Mouse (Mus musculus) retina, postnatal 7 days (tissue): ENCODE results near the gene Atp12a.

Experiments used
- DNase-seq: peaks from one replicate; pipeline ENCODE4 v3.0.0-alpha.2; 2012; ENCODE audit warnings: low read depth, low spot score

The Atp12a gene

GRCm38 (mm10) chr14:56377745-56378144 is 12.9 kb downstream of the Atp12a start:
- no peak for DNase-seq

- no peak for DNase-seq
Observed at GRCm38 (mm10) chr14:56379336-56379735, 14.5 kb downstream of the Atp12a start.

DNA sequence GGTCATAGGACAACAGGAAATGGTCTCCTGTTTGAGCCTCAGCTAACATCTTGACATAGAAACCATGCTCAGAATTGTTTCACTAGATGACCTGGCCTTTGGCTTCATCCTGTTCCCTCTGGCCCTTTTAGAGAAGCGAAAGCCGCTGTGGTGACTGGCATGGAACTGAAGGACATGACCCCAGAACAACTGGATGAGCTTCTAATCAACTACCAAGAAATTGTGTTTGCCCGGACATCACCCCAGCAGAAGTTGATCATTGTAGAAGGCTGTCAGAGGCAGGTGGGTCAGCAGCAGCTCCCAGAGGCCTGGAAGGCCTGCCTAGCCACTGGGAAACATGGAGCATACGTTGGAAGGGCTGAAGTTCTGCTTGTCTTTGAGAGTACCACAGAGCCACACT is 17.5 kb downstream of the Atp12a start:
- DNase-seq: no peak

GRCm38 (mm10) chr14:56390247-56390646 is 25.4 kb downstream of the Atp12a start:
- no peak for DNase-seq

GRCm38 (mm10) chr14:56393704-56394312 is 28.9 kb downstream of the Atp12a start:
- DNase-seq: no peak

GRCm38 (mm10) chr14:56398001-56398400 is 33.1 kb downstream of the Atp12a start:
- no peak for DNase-seq

- DNase-seq: no peak
Observed at GRCm38 (mm10) chr14:56402311-56403071, 37.6 kb downstream of the Atp12a start, which contains the start of gene Rnf17. TSS of gene Rnf17 (plus strand) at chr14:56402581.

GRCm38 (mm10) chr14:56403072-56403375 is 38.2 kb downstream of the Atp12a start:
- no peak for DNase-seq
